8 mouse cellular contexts compared by ENCODE assay signal in the genomic region with DNA sequence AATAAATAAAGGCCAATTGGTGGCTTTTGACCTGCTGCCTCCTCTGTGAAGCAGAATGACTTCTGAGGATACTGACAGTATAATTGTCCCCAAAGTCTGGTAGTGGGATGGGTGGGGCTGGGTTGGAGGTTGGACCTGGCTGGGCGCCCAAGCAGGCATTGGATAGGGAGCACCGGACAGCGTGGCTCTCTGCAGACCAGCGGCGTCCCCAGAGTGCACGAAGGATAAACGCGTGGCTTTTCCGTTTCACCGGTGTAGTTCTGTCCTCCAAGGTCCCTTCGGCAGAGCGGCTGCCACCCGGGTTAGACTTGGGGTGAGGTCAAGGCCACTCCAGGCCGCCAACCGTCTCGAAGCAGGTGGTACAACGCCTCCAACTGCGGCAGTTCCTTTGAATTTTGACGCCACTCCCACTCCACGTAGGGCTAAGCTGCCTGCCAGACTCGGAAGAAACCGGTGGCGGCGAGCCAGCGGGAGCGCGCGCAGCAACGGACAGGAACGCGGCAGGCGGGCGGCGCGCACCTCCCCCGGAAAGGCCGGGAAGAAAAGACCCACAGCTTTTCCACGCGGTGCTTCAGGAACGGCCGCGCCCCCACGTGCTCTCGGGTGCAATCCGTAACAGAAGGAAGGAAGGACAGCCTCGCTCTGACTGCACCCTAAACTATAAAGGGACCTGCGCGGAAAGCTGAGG. TPM values are rescaled to one million over a fixed set of nuclear protein-coding genes. Genes with fewer than 3 reads are reported as not detected.
DNase-seq lines count a peak whose midpoint lies in the region; ATAC-seq and TF ChIP-seq lines count a peak whose summit lies in the region.

No protein-coding gene starts in this region.

- no peaks in the 10 kb centered on the region for H3K9me3 ChIP-seq in ES-Bruce4 (replicated peaks; ENCODE audit: control insufficient read depth, insufficient read depth, low read length, poor library complexity, severe bottlenecking)
- H3K9me3 ChIP-seq in forebrain, embryonic 14.5 days (replicated peaks; ENCODE audit: control insufficient read depth, low read length), result no peaks in the 10 kb centered on the region
- no peaks in the 10 kb centered on the region for H3K9me3 ChIP-seq in liver, postnatal 0 days (ENCODE audit: low read length)
- H3K9me3 ChIP-seq in neural tube, embryonic 14.5 days (ENCODE audit: control insufficient read depth, low read length), result no peaks in the 10 kb centered on the region

- peak; percentile 93 for ATAC-seq in forebrain, embryonic 14.5 days
- peak; percentile 85 for ATAC-seq in liver, postnatal 0 days
- peak; percentile 90 for ATAC-seq in neural tube, embryonic 14.5 days (ENCODE audit: low read depth)

- TF ChIP-seq POLR2A in ES-Bruce4 (IDR thresholded peaks at IDR 0.05; ENCODE audit: insufficient read depth, low read length), result no peak

- no peaks in the 10 kb centered on the region for H3K27me3 ChIP-seq in ES-Bruce4 (ENCODE audit: control insufficient read depth, insufficient read depth, low read length, poor library complexity, severe bottlenecking)
- no peaks in the 10 kb centered on the region for H3K27me3 ChIP-seq in forebrain, embryonic 14.5 days (replicated peaks; ENCODE audit: control insufficient read depth, insufficient read depth, low read length)
- H3K27me3 ChIP-seq in liver, postnatal 0 days (ENCODE audit: insufficient read depth, low read length), result no peaks in the 10 kb centered on the region
- no peaks in the 10 kb centered on the region for H3K27me3 ChIP-seq in neural tube, embryonic 14.5 days (ENCODE audit: control insufficient read depth, insufficient read depth, low read length)

- H3K36me3 ChIP-seq in ES-Bruce4 (ENCODE audit: control insufficient read depth, insufficient read depth, low read length, poor library complexity, severe bottlenecking), result no peaks in the 10 kb centered on the region
- H3K36me3 ChIP-seq in forebrain, embryonic 14.5 days (ENCODE audit: control insufficient read depth, insufficient read depth, low read length), result no peaks in the 10 kb centered on the region
- no peaks in the 10 kb centered on the region for H3K36me3 ChIP-seq in liver, postnatal 0 days (replicated peaks; ENCODE audit: insufficient read depth, low read length)
- no peaks in the 10 kb centered on the region for H3K36me3 ChIP-seq in neural tube, embryonic 14.5 days (ENCODE audit: control insufficient read depth, insufficient read depth, low read length)

- intact Hi-C loops in heart, postnatal 10 days (cut with DNase I), result no loop called here

- no peak overlapping the region for H3K27ac ChIP-seq in ES-Bruce4 (ENCODE audit: insufficient read depth, low read length)
- no peak overlapping the region for H3K27ac ChIP-seq in forebrain, embryonic 14.5 days (ENCODE audit: low read depth, low read length)
- no peak overlapping the region for H3K27ac ChIP-seq in liver, postnatal 0 days (ENCODE audit: low read depth)
- H3K27ac ChIP-seq in neural tube, embryonic 14.5 days (ENCODE audit: low read depth, low read length), result no peak overlapping the region

- peak overlapping the region; percentile 57 for H3K9ac ChIP-seq in ES-Bruce4 (ENCODE audit: low read depth, poor library complexity, severe bottlenecking)
- peak overlapping the region; percentile 63 for H3K9ac ChIP-seq in forebrain, embryonic 14.5 days (ENCODE audit: low read length)
- H3K9ac ChIP-seq in liver, postnatal 0 days (replicated peaks), result peak overlapping the region; percentile 45
- H3K9ac ChIP-seq in neural tube, embryonic 14.5 days (replicated peaks; ENCODE audit: low read depth, low read length), result peak overlapping the region; percentile 58

- H3K4me3 ChIP-seq in ES-Bruce4 (ENCODE audit: low read depth, low read length), result peak overlapping the region; percentile 61
- peak overlapping the region; percentile 46 for H3K4me3 ChIP-seq in forebrain, embryonic 14.5 days (ENCODE audit: low read depth, low read length)
- peak overlapping the region; percentile 57 for H3K4me3 ChIP-seq in liver, postnatal 0 days (ENCODE audit: low read depth, low read length)
- H3K4me3 ChIP-seq in neural tube, embryonic 14.5 days (ENCODE audit: low read depth, low read length), result peak overlapping the region; percentile 50

- under 1% methylated on average over 48 of the region's 48 CpGs for WGBS in forebrain, embryonic 14.5 days
- under 1% methylated on average over 48 of the region's 48 CpGs for WGBS in liver, postnatal 0 days (ENCODE audit: insufficient replicate concordance)
- WGBS in neural tube, embryonic 14.5 days, result 1% methylated on average over 48 of the region's 48 CpGs

- 0 out of 2 replicates have a peak, but pooled peaks have one; percentile 33 for TF ChIP-seq EP300 in ES-Bruce4 (IDR thresholded peaks at IDR 0.05; ENCODE audit: insufficient read depth, low read depth, low read length)
- TF ChIP-seq EP300 in liver, postnatal 0 days (IDR thresholded peaks at IDR 0.05; ENCODE audit: low read depth), result peak; percentile 36; the same call in 1 of the 2 replicates

- TF ChIP-seq CTCF in ES-Bruce4 (IDR thresholded peaks at IDR 0.05; ENCODE audit: low read depth, low read length), result no peak
- no peak for TF ChIP-seq CTCF in liver, postnatal 0 days (IDR thresholded peaks at IDR 0.05; ENCODE audit: low read depth)

- peak; percentile 42 for DNase-seq in cerebellum, adult 11-12 months
- peak; percentile 89 for DNase-seq in forebrain, embryonic 14.5 days (ENCODE audit: low spot score)
- DNase-seq in heart, postnatal 10 days, result peak; percentile 87 to 88
- peak; percentile 84 to 91 for DNase-seq in kidney, postnatal 4 days
- DNase-seq in liver, postnatal 0 days, result peak; percentile 78
- DNase-seq in thymus, adult 18-20 months, result peak; percentile 46 to 62

- no peaks in the 10 kb centered on the region for H3K4me1 ChIP-seq in ES-Bruce4 (ENCODE audit: control insufficient read depth, insufficient read depth, low read length)
- H3K4me1 ChIP-seq in forebrain, embryonic 14.5 days (ENCODE audit: control insufficient read depth, insufficient read depth, low read length), result no peaks in the 10 kb centered on the region
- 0 out of 2 replicates have a peak, but pooled peaks cover 4% of the 10 kb centered on the region for H3K4me1 ChIP-seq in liver, postnatal 0 days (ENCODE audit: insufficient read depth)
- H3K4me1 ChIP-seq in neural tube, embryonic 14.5 days (ENCODE audit: control insufficient read depth, insufficient read depth, low read length), result no peaks in the 10 kb centered on the region

- H3K4me2 ChIP-seq in forebrain, embryonic 14.5 days (ENCODE audit: low read length), result peak overlapping the region; percentile 79
- peak overlapping the region; percentile 86 for H3K4me2 ChIP-seq in liver, postnatal 0 days (ENCODE audit: low read depth, low read length)
- H3K4me2 ChIP-seq in neural tube, embryonic 14.5 days (ENCODE audit: low read depth, low read length), result peak overlapping the region; percentile 93

RNA-seq across cellular contexts. Expression of gene Crtap, which starts 22.5 kb away (rescaled TPM):
- polyA plus RNA-seq in ES-Bruce4 (2011; ENCODE audit: insufficient read depth, insufficient read length, low read depth, missing spikeins), result 45.7 and 53.3 TPM in 2 replicates
- 23.6 and 26.2 TPM in 2 replicates for polyA plus RNA-seq in forebrain, embryonic 14.5 days (2014; fragmentation: Nextera tagmentation; extraction: Ambion mirVana)
- total RNA-seq in heart, postnatal 10 days (2021), result 10 to 100 TPM; 61.0 to 66.3 TPM
- polyA plus RNA-seq in liver, postnatal 0 days (2015; fragmentation: Nextera tagmentation; extraction: Ambion mirVana), result 19.9 and 20.1 TPM in 2 replicates
- polyA plus RNA-seq in neural tube, embryonic 14.5 days (2014; fragmentation: Nextera tagmentation; extraction: Ambion mirVana), result 14.4 and 33.9 TPM in 2 replicates

RNA-seq across cellular contexts. Expression of gene Glb1, which starts 32.9 kb away (rescaled TPM):
- polyA plus RNA-seq in ES-Bruce4 (2011; ENCODE audit: insufficient read depth, insufficient read length, low read depth, missing spikeins), result 41.1 TPM in 2 replicates
- 25.9 and 26.3 TPM in 2 replicates for polyA plus RNA-seq in forebrain, embryonic 14.5 days (2014; fragmentation: Nextera tagmentation; extraction: Ambion mirVana)
- 10 to 100 TPM; 21.5 to 25.1 TPM for total RNA-seq in heart, postnatal 10 days (2021)
- 10.3 and 10.7 TPM in 2 replicates for polyA plus RNA-seq in liver, postnatal 0 days (2015; fragmentation: Nextera tagmentation; extraction: Ambion mirVana)
- 31.2 and 33.1 TPM in 2 replicates for polyA plus RNA-seq in neural tube, embryonic 14.5 days (2014; fragmentation: Nextera tagmentation; extraction: Ambion mirVana)

RNA-seq across cellular contexts. Expression of gene Tmppe, which starts 33.0 kb away (rescaled TPM):
- polyA plus RNA-seq in ES-Bruce4 (2011; ENCODE audit: insufficient read depth, insufficient read length, low read depth, missing spikeins), result 6.5 and 7.3 TPM in 2 replicates
- polyA plus RNA-seq in forebrain, embryonic 14.5 days (2014; fragmentation: Nextera tagmentation; extraction: Ambion mirVana), result 1.7 and 1.8 TPM in 2 replicates
- total RNA-seq in heart, postnatal 10 days (2021), result 1 to 10 TPM; 5.1 to 5.6 TPM
- 1.4 and 2.2 TPM in 2 replicates for polyA plus RNA-seq in liver, postnatal 0 days (2015; fragmentation: Nextera tagmentation; extraction: Ambion mirVana)
- polyA plus RNA-seq in neural tube, embryonic 14.5 days (2014; fragmentation: Nextera tagmentation; extraction: Ambion mirVana), result 2.8 and 4.9 TPM in 2 replicates

RNA-seq across cellular contexts. Expression of gene Bcl2a1c, which starts 38.0 kb away (rescaled TPM):
- not detected in 2 replicates for polyA plus RNA-seq in ES-Bruce4 (2011; ENCODE audit: insufficient read depth, insufficient read length, low read depth, missing spikeins)
- polyA plus RNA-seq in forebrain, embryonic 14.5 days (2014; fragmentation: Nextera tagmentation; extraction: Ambion mirVana), result not detected in 2 replicates
- not detected for total RNA-seq in heart, postnatal 10 days (2021)
- not detected in 2 replicates for polyA plus RNA-seq in liver, postnatal 0 days (2015; fragmentation: Nextera tagmentation; extraction: Ambion mirVana)
- not detected in 2 replicates for polyA plus RNA-seq in neural tube, embryonic 14.5 days (2014; fragmentation: Nextera tagmentation; extraction: Ambion mirVana)
